Mouse (Mus musculus): Measurements from ENCODE around the gene Celf2. TPM values are rescaled to one million over a fixed set of nuclear protein-coding genes. Genes with fewer than 3 reads are reported as not detected.
"Not testable (repeated sequence)": the region's sequence is repeated elsewhere in the genome, so short reads cannot be mapped to it uniquely, and the experiment has no call there.

The Celf2 gene
- polyA plus RNA-seq, 1 experiment from 2014 or later = 12.3 TPM

- Histone ChIP-seq H3K36me3 (ENCODE audit: control insufficient read depth, insufficient read depth, low read length) (no peaks in the 10 kb centered on the region), H3K27me3 (ENCODE audit: control insufficient read depth, insufficient read depth, low read length) (no peaks in the 10 kb centered on the region), H3K9me3 (ENCODE audit: control insufficient read depth, low read length) (no peaks in the 10 kb centered on the region), H3K27ac (ENCODE audit: low read depth, low read length) (no peak overlapping the region), H3K4me1 (ENCODE audit: control insufficient read depth, insufficient read depth, low read length) (no peaks in the 10 kb centered on the region), H3K4me2 (replicated peaks; ENCODE audit: low read depth, low read length) (no peak overlapping the region), H3K9ac (ENCODE audit: low read depth, low read length) (no peak overlapping the region), H3K4me3 (ENCODE audit: low read length) (no peak overlapping the region)
- ATAC-seq (ENCODE audit: low FRiP score, low TSS enrichment) = no peak
- 90% methylated on average over 10 of the region's 10 CpGs for WGBS
Observed at GRCm38 (mm10) chr2:6586122-6586681, 923.2 kb downstream of the Celf2 start.

GRCm38 (mm10) chr2:6585069-6585754 lies 924.2 kb downstream of the Celf2 start:
- no peaks in the 10 kb centered on the region for H3K27me3 ChIP-seq (ENCODE audit: control insufficient read depth, insufficient read depth, low read length)
- WGBS = 68% methylated on average over 7 of the region's 7 CpGs
- H3K27ac ChIP-seq (ENCODE audit: low read depth, low read length) = no peak overlapping the region
- no peak overlapping the region for H3K4me2 ChIP-seq (replicated peaks; ENCODE audit: low read depth, low read length)
- H3K4me3 ChIP-seq (ENCODE audit: low read length) = no peak overlapping the region
- no peaks in the 10 kb centered on the region for H3K4me1 ChIP-seq (ENCODE audit: control insufficient read depth, insufficient read depth, low read length)
- H3K36me3 ChIP-seq (ENCODE audit: control insufficient read depth, insufficient read depth, low read length) = no peaks in the 10 kb centered on the region
- H3K9me3 ChIP-seq (ENCODE audit: control insufficient read depth, low read length) = no peaks in the 10 kb centered on the region
- ATAC-seq (ENCODE audit: low FRiP score, low TSS enrichment) = no peak
- H3K9ac ChIP-seq (ENCODE audit: low read depth, low read length) = no peak overlapping the region

DNA sequence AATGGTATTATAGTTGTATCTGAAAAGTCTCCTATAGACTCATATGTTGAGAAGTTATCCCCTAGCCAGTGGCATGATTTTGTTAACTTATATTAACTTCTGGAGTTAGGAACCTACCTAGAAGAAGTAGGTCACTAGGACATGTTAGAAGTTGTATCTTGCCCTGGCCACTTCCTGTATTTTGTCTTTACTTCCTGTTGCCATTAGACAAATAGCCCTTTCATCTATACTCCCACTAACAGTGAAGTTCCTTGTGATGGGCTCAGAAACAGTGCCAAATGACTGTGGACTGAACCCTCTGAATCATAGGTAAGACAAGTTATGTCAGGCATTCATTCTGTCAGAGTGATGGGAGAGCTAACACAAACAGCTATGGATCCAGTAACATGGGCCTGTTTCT lies 926.7 kb downstream of the Celf2 start:
- Histone ChIP-seq H3K4me2 (replicated peaks; ENCODE audit: low read depth, low read length) (no peak overlapping the region), H3K4me3 (ENCODE audit: low read length) (no peak overlapping the region), H3K36me3 (ENCODE audit: control insufficient read depth, insufficient read depth, low read length) (no peaks in the 10 kb centered on the region), H3K27me3 (ENCODE audit: control insufficient read depth, insufficient read depth, low read length) (no peaks in the 10 kb centered on the region), H3K9ac (ENCODE audit: low read depth, low read length) (no peak overlapping the region), H3K27ac (ENCODE audit: low read depth, low read length) (no peak overlapping the region), H3K9me3 (ENCODE audit: control insufficient read depth, low read length) (no peaks in the 10 kb centered on the region), H3K4me1 (ENCODE audit: control insufficient read depth, insufficient read depth, low read length) (no peaks in the 10 kb centered on the region)
- ATAC-seq (ENCODE audit: low FRiP score, low TSS enrichment) = no peak

DNA sequence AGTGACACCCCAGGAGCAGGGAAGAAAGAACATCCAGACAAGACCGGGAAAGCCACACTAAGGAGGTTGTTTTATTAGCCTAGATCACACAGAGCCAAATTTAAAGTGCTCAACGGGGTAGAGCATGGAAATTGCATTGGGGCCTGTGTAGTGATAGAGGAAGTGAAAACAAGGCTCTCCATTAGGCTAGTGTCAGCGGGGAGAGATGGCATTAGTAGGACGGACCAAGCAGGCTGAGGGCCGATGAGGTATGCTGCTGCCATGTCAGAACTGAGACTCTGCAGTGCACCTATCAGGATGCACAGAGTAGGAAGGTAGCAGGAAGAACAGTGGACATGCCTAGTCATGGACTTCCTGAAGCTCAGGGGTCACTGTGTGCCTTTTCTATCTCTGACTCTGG lies 929.3 kb downstream of the Celf2 start:
- Histone ChIP-seq H3K4me1 (ENCODE audit: control insufficient read depth, insufficient read depth, low read length) (no peaks in the 10 kb centered on the region), H3K4me2 (replicated peaks; ENCODE audit: low read depth, low read length) (no peak overlapping the region), H3K9me3 (ENCODE audit: control insufficient read depth, low read length) (no peaks in the 10 kb centered on the region), H3K27ac (ENCODE audit: low read depth, low read length) (no peak overlapping the region), H3K36me3 (ENCODE audit: control insufficient read depth, insufficient read depth, low read length) (no peaks in the 10 kb centered on the region), H3K27me3 (ENCODE audit: control insufficient read depth, insufficient read depth, low read length) (no peaks in the 10 kb centered on the region), H3K4me3 (ENCODE audit: low read length) (no peak overlapping the region), H3K9ac (ENCODE audit: low read depth, low read length) (no peak overlapping the region)
- ATAC-seq (ENCODE audit: low FRiP score, low TSS enrichment) = no peak
- 53% methylated on average over 5 of the region's 5 CpGs for WGBS

GRCm38 (mm10) chr2:6575316-6575715 lies 934.0 kb downstream of the Celf2 start:
- not testable (repeated sequence) for H3K27me3 ChIP-seq (ENCODE audit: control insufficient read depth, insufficient read depth, low read length); H3K36me3 ChIP-seq (ENCODE audit: control insufficient read depth, insufficient read depth, low read length); H3K4me3 ChIP-seq (ENCODE audit: low read length); H3K27ac ChIP-seq (ENCODE audit: low read depth, low read length); ATAC-seq (ENCODE audit: low FRiP score, low TSS enrichment); H3K9ac ChIP-seq (ENCODE audit: low read depth, low read length); H3K4me1 ChIP-seq (ENCODE audit: control insufficient read depth, insufficient read depth, low read length); H3K9me3 ChIP-seq (ENCODE audit: control insufficient read depth, low read length); H3K4me2 ChIP-seq (replicated peaks; ENCODE audit: low read depth, low read length)
- WGBS = 95% methylated on average over 3 of the region's 3 CpGs

GRCm38 (mm10) chr2:6573640-6574039 lies 935.7 kb downstream of the Celf2 start:
- ATAC-seq (ENCODE audit: low FRiP score, low TSS enrichment) = no peak
- no peak overlapping the region for H3K27ac ChIP-seq (ENCODE audit: low read depth, low read length)
- WGBS = 82% methylated on average over 2 of the region's 2 CpGs
- H3K27me3 ChIP-seq (ENCODE audit: control insufficient read depth, insufficient read depth, low read length) = no peaks in the 10 kb centered on the region
- no peak overlapping the region for H3K4me3 ChIP-seq (ENCODE audit: low read length)
- H3K9ac ChIP-seq (ENCODE audit: low read depth, low read length) = no peak overlapping the region
- no peak overlapping the region for H3K4me2 ChIP-seq (replicated peaks; ENCODE audit: low read depth, low read length)
- H3K36me3 ChIP-seq (ENCODE audit: control insufficient read depth, insufficient read depth, low read length) = no peaks in the 10 kb centered on the region
- H3K9me3 ChIP-seq (ENCODE audit: control insufficient read depth, low read length) = no peaks in the 10 kb centered on the region
- H3K4me1 ChIP-seq (ENCODE audit: control insufficient read depth, insufficient read depth, low read length) = no peaks in the 10 kb centered on the region

DNA sequence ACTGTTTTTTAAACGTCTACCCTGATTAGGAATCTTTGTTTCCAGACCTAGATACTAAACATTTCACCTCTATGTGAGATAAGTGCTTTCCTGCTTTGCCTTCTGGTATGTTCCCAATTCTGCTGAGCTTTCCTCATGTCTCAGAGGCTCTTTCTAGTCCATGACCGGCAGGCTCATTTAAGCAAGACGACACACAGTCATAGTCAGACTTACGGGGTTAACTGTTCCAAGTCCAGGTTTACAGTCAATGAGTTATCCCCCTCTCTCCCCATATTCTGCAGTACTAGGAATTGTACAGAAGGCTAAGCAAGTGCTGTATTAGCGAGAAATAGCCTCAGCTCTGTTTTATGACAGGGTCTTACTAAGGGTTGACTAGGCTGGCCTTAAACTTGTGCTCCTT lies 936.4 kb downstream of the Celf2 start:
- Histone ChIP-seq H3K4me3 (ENCODE audit: low read length) (no peak overlapping the region), H3K36me3 (ENCODE audit: control insufficient read depth, insufficient read depth, low read length) (no peaks in the 10 kb centered on the region), H3K9me3 (ENCODE audit: control insufficient read depth, low read length) (no peaks in the 10 kb centered on the region), H3K4me2 (replicated peaks; ENCODE audit: low read depth, low read length) (no peak overlapping the region), H3K9ac (ENCODE audit: low read depth, low read length) (no peak overlapping the region), H3K27me3 (ENCODE audit: control insufficient read depth, insufficient read depth, low read length) (no peaks in the 10 kb centered on the region), H3K27ac (ENCODE audit: low read depth, low read length) (no peak overlapping the region), H3K4me1 (ENCODE audit: control insufficient read depth, insufficient read depth, low read length) (no peaks in the 10 kb centered on the region)
- ATAC-seq (ENCODE audit: low FRiP score, low TSS enrichment) = no peak
- WGBS = 79% methylated on average over 5 of the region's 5 CpGs

DNA sequence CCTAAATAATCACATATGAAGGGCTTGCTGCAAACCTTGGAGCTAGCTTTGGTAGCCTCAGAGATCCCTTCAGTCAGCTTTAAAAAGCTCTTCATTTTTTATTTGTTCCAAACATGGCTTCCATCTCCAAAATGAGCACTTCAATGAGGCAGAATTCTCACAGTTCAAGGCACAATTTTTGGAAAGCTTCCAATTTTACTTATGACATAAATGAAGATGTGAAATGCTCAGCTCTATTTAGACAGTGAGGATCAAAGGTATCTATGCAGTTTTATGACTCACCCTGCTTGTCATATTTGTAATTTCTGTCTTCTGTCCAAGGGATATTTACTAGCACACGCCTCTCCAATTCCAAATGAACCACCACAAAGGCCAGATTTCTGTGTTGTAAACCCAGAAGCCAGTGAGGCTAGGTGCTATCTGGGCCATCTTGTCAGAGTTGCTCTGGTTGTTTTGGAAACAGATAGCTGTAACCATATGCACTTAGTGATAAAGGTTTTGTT lies 940.3 kb downstream of the Celf2 start:
- WGBS = 90% methylated on average over 1 of the region's 1 CpGs
- no peak overlapping the region for H3K27ac ChIP-seq (ENCODE audit: low read depth, low read length)
- H3K4me1 ChIP-seq (ENCODE audit: control insufficient read depth, insufficient read depth, low read length) = no peaks in the 10 kb centered on the region
- no peaks in the 10 kb centered on the region for H3K27me3 ChIP-seq (ENCODE audit: control insufficient read depth, insufficient read depth, low read length)
- no peak overlapping the region for H3K9ac ChIP-seq (ENCODE audit: low read depth, low read length)
- H3K4me2 ChIP-seq (replicated peaks; ENCODE audit: low read depth, low read length) = no peak overlapping the region
- ATAC-seq (ENCODE audit: low FRiP score, low TSS enrichment) = no peak
- no peaks in the 10 kb centered on the region for H3K9me3 ChIP-seq (ENCODE audit: control insufficient read depth, low read length)
- H3K36me3 ChIP-seq (ENCODE audit: control insufficient read depth, insufficient read depth, low read length) = no peaks in the 10 kb centered on the region
- no peak overlapping the region for H3K4me3 ChIP-seq (ENCODE audit: low read length)

DNA sequence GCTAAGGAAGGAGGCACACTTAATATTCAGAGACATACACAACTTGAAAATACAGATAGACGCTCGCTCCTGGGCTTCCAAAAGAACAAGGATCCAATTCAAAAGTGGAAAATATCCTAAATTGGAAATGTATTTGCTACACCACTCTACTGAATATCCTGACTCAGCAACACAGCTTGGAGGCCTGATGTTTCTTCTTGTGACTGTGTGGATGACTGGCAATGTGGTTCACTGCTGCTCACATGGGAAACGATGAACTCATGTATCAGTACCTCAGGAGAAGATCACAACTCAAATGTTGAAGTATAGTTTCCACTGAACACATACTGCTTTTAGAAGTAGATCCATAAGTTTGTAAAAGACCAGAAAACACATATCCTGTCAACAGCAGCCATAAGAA lies 944.2 kb downstream of the Celf2 start:
- no peak for ATAC-seq (ENCODE audit: low FRiP score, low TSS enrichment)
- WGBS = 95% methylated on average over 3 of the region's 3 CpGs
- H3K27ac ChIP-seq (ENCODE audit: low read depth, low read length) = no peak overlapping the region
- H3K4me1 ChIP-seq (ENCODE audit: control insufficient read depth, insufficient read depth, low read length) = no peaks in the 10 kb centered on the region
- H3K9me3 ChIP-seq (ENCODE audit: control insufficient read depth, low read length) = no peaks in the 10 kb centered on the region
- no peaks in the 10 kb centered on the region for H3K36me3 ChIP-seq (ENCODE audit: control insufficient read depth, insufficient read depth, low read length)
- H3K4me3 ChIP-seq (ENCODE audit: low read length) = no peak overlapping the region
- H3K27me3 ChIP-seq (ENCODE audit: control insufficient read depth, insufficient read depth, low read length) = no peaks in the 10 kb centered on the region
- H3K4me2 ChIP-seq (replicated peaks; ENCODE audit: low read depth, low read length) = no peak overlapping the region
- H3K9ac ChIP-seq (ENCODE audit: low read depth, low read length) = no peak overlapping the region

Data from kidney, embryonic 14.5 days (tissue).